In genomic region chr7:48881486-48881885, GRCm38 (mm10) we compare ENCODE assay signal across 8 mouse cellular contexts. TPM values are rescaled to one million over a fixed set of nuclear protein-coding genes. Genes with fewer than 3 reads are reported as not detected.
DNase-seq lines count a peak whose midpoint lies in the region.

Gene E2f8 (minus strand): TSS chr7:48881596.

- no peaks in the 10 kb centered on the region for H3K9me3 ChIP-seq in embryonic facial prominence, embryonic 10.5 days
- no peaks in the 10 kb centered on the region for H3K9me3 ChIP-seq in heart, embryonic 10.5 days

- H3K27ac ChIP-seq in embryonic facial prominence, embryonic 10.5 days (replicated peaks) = peak within 1 kb of the TSS; percentile 99
- peak within 1 kb of the TSS; percentile 98 for H3K27ac ChIP-seq in heart, embryonic 10.5 days

- H3K4me3 ChIP-seq in embryonic facial prominence, embryonic 10.5 days = peak within 1 kb of the TSS; percentile 90
- H3K4me3 ChIP-seq in heart, embryonic 10.5 days = peak within 1 kb of the TSS; percentile 94

- WGBS in embryonic facial prominence, embryonic 10.5 days = under 1% methylated on average over 41 of the region's 41 CpGs
- 1% methylated on average over 38 of the region's 41 CpGs for WGBS in heart, embryonic 10.5 days

- peaks cover 26% of the 10 kb centered on the region for H3K36me3 ChIP-seq in embryonic facial prominence, embryonic 10.5 days (replicated peaks)
- H3K36me3 ChIP-seq in heart, embryonic 10.5 days = peaks cover 20% of the 10 kb centered on the region

- peaks cover 43% of the 10 kb centered on the region for H3K27me3 ChIP-seq in embryonic facial prominence, embryonic 10.5 days (replicated peaks; ENCODE audit: low read depth, poor library complexity, severe bottlenecking)
- no peaks in the 10 kb centered on the region; the same call in 1 of the 2 replicates for H3K27me3 ChIP-seq in heart, embryonic 10.5 days (ENCODE audit: insufficient read depth, poor library complexity, severe bottlenecking)

- peak; percentile 83 for DNase-seq in A20 (ENCODE audit: low read depth, low spot score)
- peak; percentile 67 to 69 for DNase-seq in adrenal gland, adult 18-20 months (ENCODE audit: low spot score in 2 of 2)
- DNase-seq in embryonic facial prominence, embryonic 10.5 days (ENCODE audit: low spot score) = peak; percentile 88
- peak; percentile 85 for DNase-seq in heart, embryonic 10.5 days (ENCODE audit: low spot score)
- DNase-seq in kidney, adult 9 months = peak; percentile 59
- peak; percentile 82 for DNase-seq in lung, postnatal 10 days
- peak; percentile 66 for DNase-seq in right cerebral cortex, postnatal 14 days
- DNase-seq in urinary bladder, postnatal 36 days (ENCODE audit: low spot score in 2 of 2) = peak; percentile 52 to 72

- H3K4me1 ChIP-seq in embryonic facial prominence, embryonic 10.5 days = peaks cover 17% of the 10 kb centered on the region
- peaks cover 25% of the 10 kb centered on the region for H3K4me1 ChIP-seq in heart, embryonic 10.5 days

RNA-seq across cellular contexts. Expression of gene E2f8, which starts in this region (rescaled TPM):
- under 1 TPM; 0.45 to 0.53 TPM for total RNA-seq in adrenal gland, adult 18-20 months (2021)
- 15.7 and 16.8 TPM in 2 replicates for polyA plus RNA-seq in embryonic facial prominence, embryonic 10.5 days (2016; fragmentation: Nextera tagmentation; extraction: Ambion mirVana)
- polyA plus RNA-seq in heart, embryonic 10.5 days (2016; fragmentation: Nextera tagmentation; extraction: Ambion mirVana) = 21.9 and 25.4 TPM in 2 replicates

Comparison
In these comparisons a context has a peak if more than half of its experiments do, and no peak if none do; other contexts are left out.
1. Peak in every context shown above with its lines: DNase-seq, H3K4me3 ChIP-seq and H3K27ac ChIP-seq.
2. Peak in DNase-seq in adrenal gland, adult 18-20 months; RNA of the gene not detected or under 1 TPM.